Mouse (Mus musculus): Measurements from ENCODE around the gene Samhd1.

Gene Samhd1

DNA sequence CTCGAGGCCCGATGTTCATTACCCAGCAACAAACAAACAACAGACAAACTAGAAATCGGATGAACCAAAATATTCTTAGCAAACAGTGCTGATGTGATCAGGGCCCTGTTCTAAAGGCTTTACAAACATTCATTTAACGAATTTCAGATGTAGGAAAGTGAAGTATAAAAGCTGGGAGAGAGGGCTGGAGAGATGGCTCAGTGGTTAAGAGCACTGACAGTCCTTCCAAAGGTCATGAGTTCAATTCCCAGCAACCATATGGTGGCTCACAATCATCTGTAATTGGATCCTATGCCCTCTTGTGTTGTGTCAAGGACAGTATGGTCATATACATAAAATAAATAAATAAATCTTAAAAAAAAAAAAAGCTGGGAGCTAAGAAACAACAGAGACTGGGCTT, 1.1 kb upstream of the Samhd1 start:
- no peak for DNase-seq (ENCODE audit: low spot score)

DNA sequence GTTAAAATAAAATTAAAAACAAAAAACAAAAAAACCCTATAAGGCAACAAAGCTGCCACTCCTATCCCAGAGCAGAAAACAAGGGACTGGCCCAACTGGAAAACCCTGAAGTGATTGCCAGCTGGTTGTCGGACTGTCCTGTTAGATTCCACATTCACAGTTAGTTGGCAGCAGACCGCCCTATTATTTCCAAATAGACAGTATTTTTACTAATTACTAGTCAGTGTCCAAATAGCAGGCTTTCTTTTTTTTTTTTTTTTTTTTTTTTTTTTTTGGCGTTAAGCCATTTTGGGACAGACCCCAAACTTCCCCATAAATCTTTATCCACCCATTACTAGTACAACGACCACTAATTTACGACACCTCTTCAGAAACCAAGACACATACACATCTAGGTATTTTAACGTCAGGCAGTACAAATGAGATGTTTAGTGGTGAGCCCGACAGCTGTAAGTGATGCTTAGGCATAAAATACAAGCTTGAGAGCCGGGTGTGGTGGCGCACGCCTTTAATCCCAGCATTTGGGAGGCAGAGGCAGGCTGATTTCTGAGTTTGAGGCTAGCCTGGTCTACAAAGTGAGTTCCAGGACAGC, 560 bp upstream of the Samhd1 start:
- no peak for DNase-seq (ENCODE audit: low spot score)

DNA sequence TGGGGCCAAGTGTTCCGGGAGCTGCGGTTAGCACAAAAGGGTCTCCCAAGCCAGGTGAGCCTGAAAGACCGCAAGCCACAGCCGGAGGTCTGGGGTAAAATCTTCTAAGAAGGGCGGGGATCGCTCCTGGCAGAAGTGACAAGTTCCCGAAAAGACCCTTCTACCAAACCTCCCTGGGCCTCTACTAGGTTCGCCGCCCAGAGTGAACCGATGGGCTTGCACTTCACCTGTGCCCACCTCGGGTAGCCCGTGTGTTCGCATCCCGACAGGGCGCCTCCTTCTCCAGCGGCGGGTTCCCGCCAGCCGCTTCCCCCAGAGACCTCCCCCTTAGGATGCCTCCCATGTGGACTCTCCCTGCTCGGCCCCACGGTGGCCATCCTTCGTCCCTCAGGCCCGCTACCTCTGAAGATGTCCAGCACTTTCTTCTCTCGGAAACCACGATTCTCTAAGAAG, 560 bp downstream of the Samhd1 start:
- DNase-seq (ENCODE audit: low spot score): peak; percentile 13

DNA sequence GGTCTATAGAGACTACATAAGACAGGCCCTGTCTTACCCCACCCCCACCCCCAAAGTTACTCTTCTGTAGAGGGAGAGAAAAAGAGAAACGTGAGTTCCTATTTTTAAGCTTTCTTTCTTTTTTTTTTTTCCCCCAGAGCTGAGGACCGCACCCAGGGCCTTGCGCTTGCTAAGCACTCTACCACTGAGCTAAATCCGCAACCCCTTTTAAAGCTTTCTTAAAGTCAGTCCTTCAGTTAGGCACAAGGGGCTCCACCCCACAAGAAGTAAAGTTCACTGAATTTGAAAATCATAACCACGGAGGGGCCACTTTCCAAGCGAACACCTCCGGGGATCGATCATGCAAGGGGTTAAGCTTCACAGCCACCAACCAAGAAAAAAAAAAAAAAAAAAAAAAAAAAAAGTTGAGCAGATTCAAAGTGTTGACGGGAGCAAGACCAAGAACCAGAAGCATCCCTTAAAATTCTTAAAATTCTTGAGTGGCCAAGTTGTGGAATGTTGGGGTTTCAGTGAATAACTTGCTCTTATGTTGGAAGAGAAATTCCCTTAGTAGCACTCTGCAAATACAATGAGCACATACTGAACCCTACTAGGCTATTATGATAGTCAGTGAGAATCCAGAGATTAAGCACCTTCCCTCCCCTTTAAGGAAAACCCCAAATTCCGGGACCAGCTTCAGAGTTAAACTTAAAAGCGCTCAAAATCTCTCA, 1.1 kb downstream of the Samhd1 start:
- no peak for DNase-seq (ENCODE audit: low spot score)

DNA sequence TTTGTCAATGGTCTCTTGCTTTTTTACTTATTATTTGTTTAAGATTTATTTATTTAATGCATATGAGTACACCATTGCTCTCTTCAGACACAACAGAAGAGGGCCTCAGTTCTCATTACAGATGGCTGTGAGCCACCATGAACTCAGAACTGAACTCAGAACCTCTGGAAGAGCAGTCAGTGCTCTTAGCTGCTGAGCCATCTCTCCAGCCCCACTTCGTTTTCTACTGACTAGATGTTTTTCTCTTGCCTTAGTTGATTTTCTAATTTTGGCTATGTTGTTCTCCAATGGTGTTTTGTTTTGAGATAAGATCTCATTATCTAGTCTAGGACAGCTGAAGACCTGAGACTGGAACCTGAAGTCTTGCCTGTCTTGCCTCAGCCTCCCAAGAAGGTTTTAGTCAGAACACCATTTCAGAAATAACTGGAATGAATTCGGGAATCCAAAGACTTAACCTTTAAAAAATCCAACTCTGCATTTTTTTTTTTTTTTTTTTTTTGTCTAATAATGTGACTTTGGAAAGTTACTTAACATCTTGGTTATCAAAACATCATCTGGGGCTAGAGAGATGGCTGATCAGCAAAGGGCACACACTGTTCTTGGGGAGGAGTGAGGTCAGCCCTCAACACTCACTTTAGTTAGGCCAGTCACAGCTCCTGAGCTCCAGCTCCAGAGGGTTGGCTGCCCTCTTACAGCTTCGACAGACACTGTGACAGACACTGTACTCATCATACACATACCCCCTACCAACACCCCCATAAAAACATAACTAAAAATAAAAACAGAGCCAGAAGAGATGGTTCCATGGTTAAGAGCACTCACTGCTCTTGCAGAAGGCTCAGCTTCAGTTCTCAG, 2.2 kb downstream of the Samhd1 start:
- DNase-seq (ENCODE audit: low spot score): no peak

DNA sequence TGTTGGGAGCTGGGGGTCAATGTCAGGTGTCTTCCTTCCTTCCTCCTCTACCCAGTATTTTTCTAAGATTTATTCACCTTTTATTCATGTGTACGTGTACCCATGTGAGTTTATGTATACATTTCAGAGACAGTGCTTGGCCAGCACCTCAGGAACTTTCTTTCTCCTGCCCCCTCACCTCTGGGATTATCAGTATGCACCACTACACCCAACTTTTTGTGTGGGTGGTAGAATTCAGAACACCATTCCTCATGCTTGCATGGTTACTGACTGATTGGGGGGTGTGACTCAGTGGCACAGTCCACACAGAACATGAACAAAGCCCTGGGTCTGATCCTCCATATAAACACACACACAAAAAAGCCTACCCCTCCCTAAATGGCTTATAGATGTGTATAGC, 3.0 kb downstream of the Samhd1 start:
- no peak for DNase-seq (ENCODE audit: low spot score)

DNA sequence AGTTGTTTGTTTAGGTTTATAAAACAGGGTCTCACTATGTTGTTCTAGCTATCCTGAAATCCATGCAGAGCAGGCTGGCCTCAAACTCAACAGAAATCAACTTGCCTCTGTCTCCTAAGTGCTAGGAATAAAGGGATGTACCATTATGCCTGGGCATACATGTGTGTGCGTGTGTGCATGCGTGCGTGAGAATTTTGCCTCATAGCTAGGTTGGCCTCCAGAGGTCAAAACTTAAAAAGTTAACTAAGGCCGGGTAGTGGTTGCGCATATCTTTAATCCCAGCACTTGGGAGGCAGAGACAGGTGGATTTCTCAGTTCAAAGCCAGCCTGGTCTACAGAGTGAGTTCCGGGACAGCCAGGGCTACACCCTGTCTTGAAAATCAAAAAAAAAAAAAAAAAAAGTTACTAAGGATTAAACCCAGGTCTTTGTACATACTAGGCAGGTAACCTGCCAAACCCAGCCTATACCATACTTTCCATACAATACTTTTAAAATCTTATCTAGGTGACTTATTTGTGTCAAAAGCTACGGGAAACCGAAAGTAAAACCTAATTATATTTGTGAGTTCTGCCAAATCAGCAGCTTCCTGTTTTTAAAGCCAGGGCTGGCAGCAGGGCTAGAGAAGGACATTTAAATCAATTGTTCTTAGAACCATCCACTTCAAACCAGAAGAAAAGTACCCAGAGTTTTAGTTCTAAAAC, 4.1 kb downstream of the Samhd1 start:
- no peak for DNase-seq (ENCODE audit: low spot score)

DNA sequence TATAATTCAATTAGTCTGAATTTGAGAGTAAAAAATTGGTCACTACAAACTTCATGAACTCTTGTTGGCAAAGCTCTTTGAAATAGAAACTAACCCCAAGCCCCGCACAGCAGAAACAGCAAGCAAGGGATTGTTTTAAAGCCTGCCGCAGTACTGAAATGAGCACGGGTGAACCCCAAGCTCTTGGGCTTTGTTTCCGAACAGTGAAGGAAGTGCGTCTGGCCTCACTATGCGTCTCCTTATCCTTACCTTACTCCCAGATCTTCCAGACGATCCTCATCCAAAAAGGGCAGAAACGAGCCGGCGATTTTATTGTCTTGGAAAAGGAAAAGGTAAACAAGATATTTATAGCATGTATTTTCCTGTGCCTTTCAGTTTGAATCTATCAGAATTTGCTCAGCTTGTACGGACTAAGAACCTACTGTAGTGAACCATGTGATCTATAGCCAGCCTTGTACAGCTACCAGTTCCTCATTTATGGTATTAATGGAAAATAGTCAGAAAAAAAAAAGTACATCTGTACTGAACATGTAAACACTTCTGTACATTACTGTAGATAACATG, 5.4 kb downstream of the Samhd1 start:
- no peak for DNase-seq (ENCODE audit: low spot score)

DNA sequence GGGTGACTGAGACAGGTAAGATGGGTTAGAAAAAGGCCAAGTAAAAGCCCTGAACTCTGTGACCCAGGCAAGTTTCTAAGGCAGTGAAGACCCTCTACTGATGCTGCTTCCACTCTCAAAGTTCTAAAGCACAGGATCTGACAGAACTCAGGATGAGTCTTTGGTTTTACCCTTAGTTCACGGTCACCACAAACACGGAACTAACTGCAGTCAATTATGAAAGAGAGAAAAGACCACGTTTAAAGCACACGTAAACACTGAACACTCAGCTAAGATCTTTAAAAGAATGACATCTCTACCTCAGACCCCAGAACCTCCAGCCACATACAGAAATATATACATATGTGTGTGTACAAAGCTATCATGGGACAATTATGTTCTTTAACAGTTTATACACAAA, 6.0 kb downstream of the Samhd1 start:
- no peak for DNase-seq (ENCODE audit: low spot score)

DNA sequence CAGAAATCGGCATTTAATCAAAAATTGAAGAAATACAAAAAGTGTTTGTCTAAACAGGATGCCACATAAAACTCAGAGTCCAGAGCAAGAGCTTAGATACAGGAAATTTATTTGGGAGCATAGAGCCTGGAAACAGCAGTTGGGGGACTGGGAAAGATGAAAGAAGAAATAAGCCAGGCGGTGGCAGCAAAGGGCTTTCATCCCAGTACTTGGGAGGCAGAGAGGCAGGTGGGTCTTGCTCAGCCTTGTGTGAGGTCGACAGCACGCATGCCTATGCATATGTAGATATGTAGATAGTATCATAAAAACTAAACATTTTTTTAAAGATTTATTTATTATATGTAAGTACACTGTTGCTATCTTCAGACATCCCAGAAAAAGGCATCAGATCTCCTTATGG, 7.0 kb downstream of the Samhd1 start:
- no peak for DNase-seq (ENCODE audit: low spot score)

DNA sequence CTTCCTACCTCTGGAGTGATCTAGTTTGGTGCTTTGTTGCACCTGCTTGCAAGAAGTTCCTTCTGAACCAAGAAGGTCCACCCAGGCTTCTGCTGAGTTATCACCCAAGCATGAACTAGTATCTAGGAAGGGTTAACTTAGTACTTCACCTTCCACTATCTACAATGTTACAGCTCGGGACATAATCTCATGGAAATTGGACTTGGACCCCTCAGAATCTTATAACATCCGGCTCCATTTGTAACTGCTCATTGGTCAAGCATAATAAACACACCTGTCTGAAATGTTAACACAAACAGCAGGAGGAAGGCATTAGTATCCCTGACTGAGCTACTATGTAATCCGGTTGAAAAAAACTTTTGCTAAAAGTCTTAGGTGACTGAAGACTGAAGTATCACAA, 7.7 kb downstream of the Samhd1 start:
- no peak for DNase-seq (ENCODE audit: low spot score)

DNA sequence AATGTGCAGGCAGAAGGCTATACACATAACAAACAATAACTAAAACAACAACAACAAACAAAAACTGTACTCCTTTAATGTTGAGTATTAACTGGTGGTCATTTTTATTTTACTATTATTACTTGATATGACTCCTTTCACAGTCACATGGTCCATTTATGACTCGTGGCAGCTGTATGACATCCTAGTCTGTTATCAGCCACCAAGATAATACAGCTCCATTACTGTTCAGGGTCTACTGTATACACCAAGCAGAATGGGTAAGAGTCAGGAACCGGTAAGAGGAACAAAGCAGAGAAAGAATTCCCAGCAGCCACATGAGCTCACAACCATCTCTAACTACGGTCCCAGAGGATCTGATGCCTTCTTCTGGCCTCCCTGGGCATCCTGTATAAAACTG, 9.8 kb downstream of the Samhd1 start:
- DNase-seq (ENCODE audit: low spot score): no peak

DNA sequence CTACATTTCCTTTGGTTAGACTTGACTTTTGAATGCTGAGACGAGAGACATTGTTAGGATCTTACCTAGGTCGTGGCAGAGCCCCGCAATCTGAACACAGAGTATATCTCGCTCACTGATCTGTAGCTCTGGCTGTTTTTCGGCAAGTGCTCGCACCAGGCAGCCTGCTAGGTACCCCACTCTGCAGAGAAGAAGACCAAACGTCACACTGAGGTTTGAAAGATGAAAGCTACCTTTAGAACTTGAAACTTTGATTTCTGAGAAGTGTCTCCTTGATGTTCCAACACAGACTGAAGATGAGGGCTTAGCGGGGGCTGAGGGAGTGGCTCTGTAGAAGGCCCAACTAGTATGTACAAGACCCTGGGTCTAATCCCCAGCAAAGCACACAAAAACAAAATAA, 13.3 kb downstream of the Samhd1 start:
- no peak for DNase-seq (ENCODE audit: low spot score)

DNA sequence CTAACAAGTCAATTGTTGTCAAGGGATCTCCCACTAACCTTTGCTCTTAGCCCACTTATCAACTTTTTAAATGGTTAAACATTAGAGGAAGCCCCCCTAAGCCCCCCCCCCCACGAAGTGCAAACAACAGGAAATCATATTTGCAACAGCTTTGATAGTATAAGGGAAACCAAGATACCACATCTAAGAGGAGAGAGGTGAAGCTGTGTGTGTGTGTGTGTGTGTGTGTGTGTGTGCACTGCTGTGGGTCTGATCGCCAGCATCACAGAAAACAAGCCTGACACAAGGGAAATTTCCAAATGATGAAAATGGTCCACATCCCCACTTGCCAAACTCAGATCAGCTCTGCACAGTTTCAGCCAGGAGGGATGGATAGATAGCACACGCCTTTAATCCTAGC, 16.0 kb downstream of the Samhd1 start:
- no peak for DNase-seq (ENCODE audit: low spot score)

DNA sequence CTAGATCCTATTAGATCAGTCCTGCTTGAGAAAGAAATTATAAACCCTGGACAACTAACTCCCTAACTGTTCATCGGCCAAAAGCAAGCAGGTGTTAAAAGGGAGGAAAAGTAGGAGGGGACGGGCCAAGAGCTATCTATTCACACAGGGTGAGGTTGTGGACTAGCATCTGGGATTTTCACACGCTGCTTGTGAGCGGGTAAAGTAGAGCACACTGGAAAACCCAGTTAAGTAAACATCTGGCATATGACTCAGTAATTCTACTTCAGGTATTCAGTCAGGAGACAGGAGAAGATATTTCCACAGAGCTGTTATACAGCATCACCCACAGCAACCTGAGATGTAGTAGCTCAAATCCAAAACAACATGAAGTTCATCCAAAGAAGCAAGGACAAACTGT, 16.5 kb downstream of the Samhd1 start:
- DNase-seq (ENCODE audit: low spot score): no peak

DNA sequence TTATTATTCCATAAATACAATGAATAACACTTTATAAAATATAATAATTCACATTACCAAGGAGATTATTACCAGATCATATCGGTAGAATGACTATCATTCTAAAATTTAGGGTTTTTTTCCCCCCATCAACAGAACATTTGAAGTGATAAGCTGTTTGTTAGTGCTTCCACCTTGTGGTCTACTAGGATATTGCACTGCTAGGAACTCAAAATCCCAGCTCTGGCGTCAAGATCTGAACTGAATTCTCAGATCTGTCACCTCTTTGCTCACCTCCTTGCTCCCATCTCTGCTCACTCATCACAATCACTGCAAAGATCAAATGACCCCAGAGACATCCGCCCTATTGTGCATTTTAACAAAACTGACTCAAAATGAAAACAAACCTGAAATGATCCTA, 18.1 kb downstream of the Samhd1 start:
- no peak for DNase-seq (ENCODE audit: low spot score)

DNA sequence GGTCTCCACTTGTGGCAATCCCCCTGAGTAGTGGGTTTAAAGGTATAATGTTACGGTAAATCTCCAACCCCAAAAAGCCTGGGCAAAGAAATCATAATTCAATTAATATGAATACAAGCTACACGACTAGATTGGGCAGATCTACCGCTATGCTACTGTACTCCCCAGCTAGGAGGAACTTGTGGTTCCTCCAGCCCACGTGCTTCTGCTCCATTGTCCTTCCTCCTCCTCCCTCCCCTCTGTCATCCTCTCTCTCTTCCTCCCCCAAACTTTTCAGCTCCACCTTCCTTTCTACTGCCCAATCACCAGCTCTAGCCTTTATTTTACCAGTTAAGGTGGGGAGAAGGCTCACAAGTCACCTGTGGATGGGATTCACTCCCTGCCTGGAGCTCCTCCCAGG, 26.8 kb downstream of the Samhd1 start:
- DNase-seq (ENCODE audit: low spot score): no peak

DNA sequence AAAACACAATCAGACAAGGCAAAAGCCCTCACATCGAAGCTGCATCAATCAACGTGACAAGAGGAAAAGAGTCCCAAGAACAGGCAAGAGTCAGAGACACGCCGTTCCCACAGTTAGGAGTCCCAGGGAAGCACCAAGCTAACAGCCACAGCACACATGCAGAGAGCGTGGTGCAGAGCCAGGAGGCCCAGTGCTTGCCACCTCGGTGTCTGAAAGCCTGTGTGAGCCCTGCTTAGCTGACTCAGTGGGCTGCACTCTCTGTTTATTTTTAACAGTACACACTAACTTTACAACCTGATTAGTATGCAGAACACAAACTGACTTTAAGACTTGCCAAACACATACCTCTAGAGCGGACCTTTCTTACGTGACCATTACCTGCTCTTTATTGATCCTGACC, 30.6 kb downstream of the Samhd1 start:
- no peak for DNase-seq (ENCODE audit: low spot score)

DNA sequence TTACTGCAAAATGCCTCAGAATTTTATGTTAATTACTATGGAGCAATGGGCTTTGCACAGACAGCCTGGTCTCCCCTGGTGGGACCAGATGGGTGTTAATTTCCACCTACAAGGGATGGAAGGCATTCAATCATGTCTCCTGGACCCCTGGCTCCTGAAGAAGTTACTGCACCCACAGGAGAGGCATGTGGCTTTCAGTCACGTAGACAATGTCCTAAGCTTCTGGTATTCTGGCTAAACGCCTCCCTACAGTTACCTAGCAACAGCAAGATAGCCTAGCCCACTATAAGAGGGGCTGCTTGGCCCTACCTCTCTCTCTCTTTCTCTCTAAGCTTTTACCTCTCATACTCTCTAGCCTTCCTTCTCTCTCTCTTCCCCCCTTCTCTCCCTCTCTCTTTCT, 32.8 kb downstream of the Samhd1 start:
- DNase-seq (ENCODE audit: low spot score): no peak

DNA sequence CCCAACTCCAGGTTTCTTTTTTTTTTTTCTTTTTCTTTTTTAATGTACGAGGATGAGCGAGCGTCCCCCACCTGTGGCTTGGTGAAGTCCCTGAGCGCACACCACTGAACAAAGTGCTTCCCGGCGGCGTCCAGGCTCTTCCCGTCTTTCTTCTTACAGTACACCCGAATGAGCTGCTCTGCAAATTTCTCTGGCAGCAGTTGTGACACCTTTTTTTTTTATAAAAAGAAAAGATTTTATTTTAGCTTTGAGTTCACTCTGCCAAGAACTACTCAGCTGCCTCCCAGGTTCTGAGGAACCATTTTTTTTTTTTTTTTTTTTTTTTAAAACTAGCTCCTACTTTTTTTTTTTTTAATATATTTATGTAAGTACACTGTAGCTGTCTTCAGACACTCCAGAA, 33.4 kb downstream of the Samhd1 start:
- DNase-seq (ENCODE audit: low spot score): no peak

DNA sequence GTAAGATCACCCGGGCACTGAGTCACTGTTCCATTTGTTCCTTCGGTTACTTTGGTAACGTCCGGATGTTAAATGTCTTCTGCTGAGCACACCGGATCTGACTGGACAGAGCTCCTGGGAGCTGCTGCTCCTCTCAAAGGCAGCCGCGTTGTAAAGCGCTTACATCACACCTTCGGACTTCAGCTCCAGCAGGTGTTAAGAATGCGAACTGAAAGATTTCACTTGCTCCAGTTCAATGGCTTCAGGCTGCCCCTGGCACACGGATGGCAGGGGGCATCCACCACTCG, 34.8 kb downstream of the Samhd1 start:
- DNase-seq (ENCODE audit: low spot score): no peak

DNA sequence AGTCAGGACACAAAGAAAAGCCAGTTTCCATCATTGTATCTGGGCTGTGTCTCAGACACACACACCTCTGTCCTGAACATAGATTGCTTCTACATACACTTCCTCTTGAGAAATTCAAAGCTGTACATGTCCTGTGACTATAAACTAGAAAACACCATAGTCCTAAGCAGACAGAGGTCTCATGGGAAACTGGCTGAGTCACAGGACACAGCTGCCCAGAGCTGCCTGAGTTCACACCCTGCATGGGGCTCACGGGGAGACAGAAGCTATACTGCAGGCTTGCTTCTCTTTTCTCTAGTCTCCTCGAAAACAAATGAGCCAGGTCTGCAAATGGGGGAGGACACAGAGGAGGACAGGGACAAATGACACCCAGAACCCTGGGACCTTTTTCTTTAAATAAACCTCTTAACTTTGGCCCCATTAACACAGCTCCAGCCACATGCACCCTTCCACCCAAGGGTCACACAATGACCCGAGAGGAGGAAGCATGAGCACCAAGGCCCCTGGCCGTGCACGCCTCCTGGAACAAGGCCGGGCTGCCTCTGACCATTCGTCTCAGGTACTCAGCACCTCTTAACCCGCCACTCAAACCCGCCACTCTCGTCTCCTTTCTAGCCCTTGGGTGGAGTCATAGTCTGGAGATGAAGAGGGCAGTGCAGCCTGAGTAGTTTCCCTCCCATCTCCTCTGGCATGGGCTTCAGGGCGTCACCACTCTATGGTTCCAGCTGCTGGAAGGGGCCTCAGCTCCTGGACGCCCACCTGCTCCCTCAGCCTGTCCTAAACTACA, 35.3 kb downstream of the Samhd1 start:
- no peak for DNase-seq (ENCODE audit: low spot score)
